Mouse (Mus musculus): ENCODE measurements at regions not wholly inside any gene's neighbourhood (a gene's known extent, or its start where the extent isn't known, plus 50 kb on each side); places are given as distances from the start of the nearest gene placed in this dataset.
"Not testable (repeated sequence)": the region's sequence is repeated elsewhere in the genome, so short reads cannot be mapped to it uniquely, and the experiment has no call there.

DNA sequence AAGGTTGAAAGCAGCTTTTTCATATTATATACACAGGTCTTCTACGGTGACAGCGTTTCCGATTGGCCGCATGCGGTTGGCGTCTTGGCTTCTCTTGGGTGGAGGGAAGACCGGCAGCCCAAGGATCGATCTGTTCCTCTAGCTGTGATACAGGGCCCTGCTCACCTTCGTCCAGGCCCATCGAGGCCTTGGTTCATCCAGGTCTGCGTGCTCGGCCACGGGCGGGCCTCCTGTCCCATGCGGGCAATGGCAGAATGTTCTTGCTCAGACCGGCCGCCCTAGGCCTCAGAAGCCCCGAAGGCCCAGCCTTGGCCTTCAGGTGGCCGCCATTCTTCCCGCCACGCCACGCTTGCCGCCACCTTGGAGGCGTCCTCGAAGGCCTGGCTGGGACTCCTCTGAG, 194.4 kb upstream of the Ppp6c start:
- DNase-seq (ENCODE audit: low spot score), result no peak
- 94% methylated on average over 25 of the region's 25 CpGs for WGBS
- H3K36me3 ChIP-seq, result no peaks in the 10 kb centered on the region

DNA sequence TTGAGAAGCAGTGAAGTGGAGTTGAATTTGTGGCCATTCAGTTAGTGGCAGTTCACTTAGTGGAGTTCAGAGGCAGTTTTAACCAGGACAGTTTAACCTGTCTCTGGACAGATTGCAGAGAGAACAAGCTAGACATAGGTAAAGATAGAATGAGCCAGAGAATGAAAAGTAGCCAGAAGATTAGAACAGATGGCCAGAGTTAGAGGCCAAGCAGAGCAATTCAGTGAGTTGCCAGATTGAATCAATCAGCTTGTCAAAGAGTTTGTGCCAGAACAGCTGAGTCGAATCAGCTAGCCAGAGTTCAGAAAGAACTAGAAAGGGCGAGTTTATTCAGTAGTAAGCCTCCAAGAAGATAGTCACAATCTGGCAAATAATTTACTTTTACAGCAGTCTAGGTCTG, 174.1 kb upstream of the Ppp6c start:
- Histone ChIP-seq H3K4me1 (0 out of 2 replicates have a peak, but pooled peaks cover 3% of the 10 kb centered on the region), H3K27ac (no peak overlapping the region), H3K27me3 (ENCODE audit: low read depth, poor library complexity, severe bottlenecking) (no peaks in the 10 kb centered on the region), H3K36me3 (no peaks in the 10 kb centered on the region), H3K9me3 (replicated peaks) (no peaks in the 10 kb centered on the region), H3K4me3 (no peak overlapping the region)
- DNase-seq (ENCODE audit: low spot score), result no peak
- 41% methylated on average over 2 of the region's 2 CpGs for WGBS

More for the DNA sequence above, 194.4 kb upstream of the Ppp6c start:
- H3K9me3 ChIP-seq (replicated peaks), result no peaks in the 10 kb centered on the region
- no peaks in the 10 kb centered on the region for H3K27me3 ChIP-seq (ENCODE audit: low read depth, poor library complexity, severe bottlenecking)
- no peaks in the 10 kb centered on the region for H3K4me1 ChIP-seq
- no peak overlapping the region for H3K4me3 ChIP-seq
- no peak overlapping the region for H3K27ac ChIP-seq

DNA sequence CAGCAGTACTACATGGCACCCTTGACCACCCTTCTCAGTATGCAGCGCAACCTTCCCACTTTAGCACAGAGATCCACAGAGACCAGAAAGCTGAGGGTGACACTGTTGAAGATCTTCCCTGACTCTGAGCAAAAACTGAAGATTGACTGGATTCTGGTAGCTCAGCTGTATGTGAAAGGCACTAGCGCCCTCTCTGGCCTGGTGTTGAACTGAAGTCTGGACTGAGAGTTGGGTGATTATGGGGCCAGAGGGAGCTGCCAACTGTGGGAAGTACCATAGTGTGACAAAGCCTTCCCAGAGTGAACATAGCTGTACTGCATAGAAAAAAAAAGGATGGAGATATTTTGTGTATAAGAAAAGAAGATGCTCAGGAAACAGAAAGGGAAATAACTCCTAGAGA, 173.3 kb upstream of the Ppp6c start:
- Histone ChIP-seq H3K27me3 (ENCODE audit: low read depth, poor library complexity, severe bottlenecking) (no peaks in the 10 kb centered on the region), H3K36me3 (no peaks in the 10 kb centered on the region), H3K4me1 (0 out of 2 replicates have a peak, but pooled peaks cover 3% of the 10 kb centered on the region), H3K27ac (no peak overlapping the region), H3K4me3 (no peak overlapping the region), H3K9me3 (replicated peaks) (no peaks in the 10 kb centered on the region)
- 69% methylated on average over 2 of the region's 2 CpGs for WGBS
- DNase-seq (ENCODE audit: low spot score), result no peak

DNA sequence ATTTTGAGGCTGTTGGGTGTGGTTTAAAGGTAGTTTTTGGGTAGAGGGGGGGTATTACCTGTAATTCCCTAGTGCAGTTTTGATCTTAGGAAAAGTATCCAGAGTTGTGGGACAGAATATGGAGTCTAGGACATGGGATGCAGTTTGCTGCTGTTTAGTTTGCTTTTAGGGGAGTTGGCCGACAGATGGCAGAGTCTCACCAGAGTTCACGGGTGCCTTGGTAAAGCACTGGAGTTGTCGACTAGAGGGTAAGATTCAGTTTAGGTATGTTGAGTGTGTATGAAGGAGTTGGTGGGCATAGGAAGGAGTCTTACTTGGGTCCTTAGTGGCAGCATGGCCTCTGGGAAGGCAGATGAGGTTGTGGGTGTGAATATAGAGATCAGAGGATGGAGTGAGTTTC, 168.4 kb upstream of the Ppp6c start:
- DNase-seq (ENCODE audit: low spot score), result no peak
- H3K4me3 ChIP-seq, result no peak overlapping the region
- WGBS, result 58% methylated on average over 3 of the region's 3 CpGs
- no peaks in the 10 kb centered on the region for H3K36me3 ChIP-seq
- no peaks in the 10 kb centered on the region for H3K27me3 ChIP-seq (ENCODE audit: low read depth, poor library complexity, severe bottlenecking)
- no peaks in the 10 kb centered on the region for H3K9me3 ChIP-seq (replicated peaks)
- no peak overlapping the region for H3K27ac ChIP-seq
- H3K4me1 ChIP-seq, result no peaks in the 10 kb centered on the region

DNA sequence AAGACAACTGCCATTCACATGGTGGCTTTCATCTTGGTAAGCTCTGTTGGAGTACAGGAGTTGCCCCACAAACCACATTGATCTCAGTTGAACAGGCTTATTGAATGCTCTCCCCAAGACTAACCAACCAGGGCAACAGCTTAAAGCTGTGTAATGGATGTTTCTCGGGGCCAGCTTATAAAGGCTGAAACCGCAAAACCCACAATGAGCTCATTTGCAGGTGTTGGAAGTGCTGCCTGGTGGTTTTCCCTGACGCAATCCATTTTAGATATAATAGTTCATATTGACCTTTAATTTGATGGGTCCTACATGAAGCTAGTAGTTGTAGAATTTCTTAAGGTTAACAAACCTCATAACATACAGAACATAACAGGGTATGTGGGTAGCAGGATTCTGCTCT, 151.0 kb upstream of the Ppp6c start:
- Histone ChIP-seq H3K4me1 (no peaks in the 10 kb centered on the region), H3K27ac (no peak overlapping the region), H3K9me3 (replicated peaks) (no peaks in the 10 kb centered on the region), H3K36me3 (no peaks in the 10 kb centered on the region), H3K4me3 (no peak overlapping the region), H3K27me3 (ENCODE audit: low read depth, poor library complexity, severe bottlenecking) (no peaks in the 10 kb centered on the region)
- no peak for DNase-seq (ENCODE audit: low spot score)
- WGBS, result 91% methylated on average over 3 of the region's 3 CpGs

DNA sequence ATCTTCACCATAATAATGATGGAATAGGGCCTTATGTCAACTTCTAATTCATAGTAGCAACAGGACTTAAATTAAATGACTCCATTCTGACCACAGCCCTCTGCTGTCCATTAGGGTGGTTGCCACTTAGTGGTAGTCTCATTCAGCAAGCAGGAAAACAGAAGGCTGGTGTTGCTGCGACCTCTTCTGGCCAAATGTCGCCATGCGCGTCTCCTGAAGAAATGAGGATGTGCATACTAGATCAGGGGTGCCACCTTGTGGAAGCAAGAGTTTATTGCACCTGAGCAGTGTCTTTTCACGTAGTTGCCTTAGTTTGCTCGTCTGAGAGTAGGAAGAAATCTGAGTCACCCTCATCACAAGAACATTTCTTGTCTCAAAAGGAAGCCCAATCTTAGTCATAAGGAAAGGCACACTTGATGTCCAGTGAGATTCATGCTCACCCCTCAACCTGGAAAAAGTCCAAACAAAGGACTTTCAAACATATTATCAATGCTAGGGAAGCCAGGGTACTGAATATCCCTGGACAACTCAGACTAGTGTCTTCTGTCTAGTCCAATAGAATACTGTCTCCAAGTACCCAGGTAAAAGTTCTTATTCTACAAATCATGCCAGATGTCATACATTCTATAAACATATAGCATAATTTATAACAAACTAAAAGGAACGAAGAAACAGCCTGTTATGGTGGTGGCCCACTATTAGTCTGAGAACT, 147.0 kb upstream of the Ppp6c start:
- Histone ChIP-seq H3K9me3 (replicated peaks) (no peaks in the 10 kb centered on the region), H3K4me3 (no peak overlapping the region), H3K27ac (no peak overlapping the region), H3K4me1 (no peaks in the 10 kb centered on the region), H3K27me3 (ENCODE audit: low read depth, poor library complexity, severe bottlenecking) (no peaks in the 10 kb centered on the region), H3K36me3 (no peaks in the 10 kb centered on the region)
- WGBS, result 16% methylated on average over 7 of the region's 7 CpGs
- DNase-seq (ENCODE audit: low spot score), result peak; percentile 89

DNA sequence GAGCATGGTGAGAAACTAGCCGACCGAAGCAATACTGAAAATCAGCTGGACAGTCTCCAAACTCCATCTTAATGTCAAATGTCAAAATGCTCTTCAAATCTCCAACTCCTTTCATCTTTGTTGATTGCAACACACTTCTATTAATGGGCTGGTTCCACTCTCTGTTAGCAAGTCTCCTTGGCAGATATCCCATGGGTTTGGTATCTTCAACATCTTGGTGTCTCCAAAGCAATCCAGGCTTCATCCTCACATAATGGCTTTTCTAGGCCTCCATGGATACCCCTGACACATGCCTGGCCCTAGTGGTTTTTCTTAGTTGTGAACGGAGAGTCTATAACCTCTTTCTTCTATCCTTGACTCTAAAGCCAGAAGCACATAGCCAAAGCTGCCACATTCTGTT, 118.0 kb upstream of the Ppp6c start:
- no peaks in the 10 kb centered on the region for H3K36me3 ChIP-seq
- no peaks in the 10 kb centered on the region for H3K9me3 ChIP-seq (replicated peaks)
- no peak for DNase-seq (ENCODE audit: low spot score)
- peaks cover 13% of the 10 kb centered on the region for H3K4me1 ChIP-seq
- WGBS, result 93% methylated on average over 3 of the region's 3 CpGs
- no peaks in the 10 kb centered on the region for H3K27me3 ChIP-seq (ENCODE audit: low read depth, poor library complexity, severe bottlenecking)
- H3K4me3 ChIP-seq, result no peak overlapping the region
- no peak overlapping the region for H3K27ac ChIP-seq

DNA sequence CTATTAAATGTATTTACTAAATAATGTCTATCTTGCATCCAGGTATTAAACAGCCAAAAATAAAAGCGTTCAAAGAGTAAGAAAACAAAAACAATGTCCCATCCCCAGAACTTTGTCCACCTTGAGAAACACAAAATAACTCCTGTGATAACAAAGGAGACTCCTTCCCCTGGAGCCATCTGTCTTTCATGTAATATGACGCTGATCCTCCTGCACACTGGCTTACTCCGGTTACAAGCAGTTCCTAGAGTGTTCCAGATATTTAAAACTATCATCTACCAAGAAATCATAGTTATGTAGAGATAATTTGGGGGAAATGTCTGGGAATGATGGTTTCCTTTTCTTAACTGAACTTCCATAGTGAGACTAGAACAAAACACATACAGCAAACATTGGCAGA, 114.2 kb upstream of the Ppp6c start:
- 43% methylated on average over 3 of the region's 3 CpGs for WGBS
- H3K4me3 ChIP-seq, result no peak overlapping the region
- H3K27ac ChIP-seq, result no peak overlapping the region
- H3K4me1 ChIP-seq, result peaks cover 19% of the 10 kb centered on the region
- DNase-seq (ENCODE audit: low spot score), result no peak
- H3K27me3 ChIP-seq (ENCODE audit: low read depth, poor library complexity, severe bottlenecking), result no peaks in the 10 kb centered on the region
- no peaks in the 10 kb centered on the region for H3K9me3 ChIP-seq (replicated peaks)
- H3K36me3 ChIP-seq, result no peaks in the 10 kb centered on the region

DNA sequence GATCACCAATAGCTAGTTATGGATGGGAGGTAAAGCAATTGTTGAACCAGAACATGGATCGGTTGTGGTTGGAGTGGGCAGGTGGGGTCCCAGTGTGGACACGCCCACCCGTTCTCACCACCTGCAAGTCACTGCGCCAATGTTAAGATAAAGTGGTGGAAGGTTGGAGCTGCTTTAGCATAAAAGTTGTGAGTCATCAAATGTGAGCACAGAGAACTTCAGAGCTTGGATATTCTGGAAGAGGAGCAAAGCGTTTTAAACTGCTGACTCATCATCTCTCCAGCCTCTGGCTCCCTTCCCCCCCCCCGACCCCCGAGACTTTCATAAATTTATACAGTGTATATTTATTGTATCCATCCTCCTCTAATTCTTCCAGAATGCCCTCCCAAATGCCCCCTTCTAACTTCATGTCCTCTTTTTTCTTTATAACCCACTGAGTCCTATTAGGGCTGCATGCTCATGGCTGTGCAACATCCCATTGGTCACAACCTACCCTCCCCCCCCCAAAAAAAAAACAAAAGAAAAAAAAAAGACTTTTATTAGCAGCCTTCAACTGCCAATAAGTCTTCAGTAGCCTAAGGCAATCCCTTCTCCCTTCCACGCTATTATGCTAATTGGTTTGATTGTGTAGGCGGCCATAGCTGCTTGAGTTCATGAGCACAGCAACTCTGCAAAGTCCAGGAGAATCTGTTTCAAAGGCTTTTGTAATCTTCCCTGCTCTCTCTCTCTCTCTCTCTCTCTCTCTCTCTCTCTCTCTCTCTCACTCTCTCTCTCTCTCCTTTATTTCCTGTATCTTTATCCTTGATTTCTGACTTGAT, 112.8 kb upstream of the Ppp6c start:
- no peak overlapping the region for H3K27ac ChIP-seq
- WGBS, result 74% methylated on average over 9 of the region's 9 CpGs
- H3K4me3 ChIP-seq, result no peak overlapping the region
- no peaks in the 10 kb centered on the region for H3K36me3 ChIP-seq
- no peaks in the 10 kb centered on the region for H3K9me3 ChIP-seq (replicated peaks)
- H3K4me1 ChIP-seq, result peaks cover 19% of the 10 kb centered on the region
- H3K27me3 ChIP-seq (ENCODE audit: low read depth, poor library complexity, severe bottlenecking), result no peaks in the 10 kb centered on the region
- DNase-seq (ENCODE audit: low spot score), result no peak

DNA sequence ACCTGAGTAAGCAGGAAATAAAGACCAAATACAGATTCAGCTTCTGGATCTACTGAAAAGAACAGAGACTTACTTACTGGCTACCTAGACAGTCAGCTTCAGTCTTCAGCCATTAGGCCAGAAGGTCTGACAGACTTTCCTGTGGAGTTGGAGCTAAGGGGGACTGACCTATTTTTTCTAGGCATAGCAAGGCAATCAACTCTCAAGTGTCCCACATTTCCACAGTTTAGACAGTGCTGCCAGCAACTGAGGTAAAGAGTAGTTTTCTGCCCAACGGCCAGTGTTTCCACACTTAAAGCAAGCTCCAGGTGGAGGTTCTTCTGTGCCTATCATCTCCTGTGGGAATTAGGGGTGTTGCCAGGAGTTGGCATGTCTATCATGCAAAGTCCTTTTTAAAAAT, 111.3 kb upstream of the Ppp6c start:
- Histone ChIP-seq H3K27ac (no peak overlapping the region), H3K36me3 (no peaks in the 10 kb centered on the region), H3K4me3 (no peak overlapping the region), H3K4me1 (peaks cover 19% of the 10 kb centered on the region), H3K27me3 (ENCODE audit: low read depth, poor library complexity, severe bottlenecking) (no peaks in the 10 kb centered on the region), H3K9me3 (replicated peaks) (no peaks in the 10 kb centered on the region)
- DNase-seq (ENCODE audit: low spot score), result no peak
- 91% methylated on average over 1 of the region's 1 CpGs for WGBS

DNA sequence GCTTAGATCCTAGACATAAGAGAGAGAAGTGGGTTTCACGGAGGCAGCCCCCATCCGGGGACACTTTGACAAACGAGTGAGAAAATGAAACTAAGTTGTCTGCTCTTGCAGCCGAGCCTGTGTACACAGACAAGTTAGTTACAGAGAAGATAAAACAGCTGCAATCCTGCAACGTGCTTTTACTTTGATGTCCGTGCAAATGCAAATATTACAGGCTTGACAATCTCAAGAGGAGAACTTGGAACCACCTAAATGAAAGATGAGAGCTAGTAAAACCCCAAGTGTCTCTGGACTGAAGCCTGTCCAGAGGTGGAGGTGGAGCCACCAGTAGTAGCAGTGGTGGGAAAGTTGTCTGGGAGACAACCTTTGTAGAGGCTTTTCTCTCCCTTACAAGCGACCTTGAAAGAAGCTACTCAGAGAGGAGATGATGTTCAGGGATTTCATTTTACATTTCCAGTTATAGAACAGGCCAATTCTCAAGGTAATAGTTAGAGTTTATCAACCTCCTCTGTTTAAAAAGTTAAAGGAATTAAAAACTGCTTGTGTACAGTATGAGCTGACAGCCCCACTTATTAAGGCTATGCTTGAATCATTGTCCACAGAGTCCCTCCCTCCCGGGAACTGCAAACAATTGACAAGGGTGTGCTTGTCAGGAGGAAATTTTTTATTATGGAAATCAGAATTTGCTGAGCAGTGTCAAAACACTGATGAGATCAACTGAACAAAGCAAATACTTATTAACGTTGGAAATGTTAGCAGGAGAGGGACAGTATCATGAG, 99.7 kb upstream of the Ppp6c start:
- 70% methylated on average over 9 of the region's 9 CpGs for WGBS
- no peak for DNase-seq (ENCODE audit: low spot score)
- Histone ChIP-seq H3K9me3 (replicated peaks) (no peaks in the 10 kb centered on the region), H3K4me3 (no peak overlapping the region), H3K36me3 (no peaks in the 10 kb centered on the region), H3K4me1 (no peaks in the 10 kb centered on the region), H3K27ac (no peak overlapping the region), H3K27me3 (ENCODE audit: low read depth, poor library complexity, severe bottlenecking) (no peaks in the 10 kb centered on the region)

DNA sequence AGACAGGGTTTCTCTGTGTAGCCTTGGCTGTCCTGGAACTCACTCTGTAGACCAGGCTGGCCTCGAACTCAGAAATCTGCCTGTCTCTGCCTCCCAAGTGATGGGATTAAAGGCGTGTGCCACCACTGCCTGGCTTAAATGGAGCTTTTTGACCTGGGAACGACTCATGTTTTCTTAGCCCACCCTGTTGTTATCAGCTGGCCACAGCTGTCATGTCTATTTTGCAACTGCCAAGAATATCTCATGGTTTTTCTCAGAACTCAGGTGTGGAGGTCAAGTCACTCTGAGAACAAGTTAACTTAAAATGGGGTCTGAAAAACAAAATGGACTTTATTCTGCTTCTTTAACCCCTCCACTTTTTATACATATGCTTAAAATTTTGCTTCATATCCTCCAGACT, 98.9 kb upstream of the Ppp6c start:
- WGBS, result 71% methylated on average over 3 of the region's 3 CpGs
- H3K27ac ChIP-seq; DNase-seq (ENCODE audit: low spot score): not testable (repeated sequence)

DNA sequence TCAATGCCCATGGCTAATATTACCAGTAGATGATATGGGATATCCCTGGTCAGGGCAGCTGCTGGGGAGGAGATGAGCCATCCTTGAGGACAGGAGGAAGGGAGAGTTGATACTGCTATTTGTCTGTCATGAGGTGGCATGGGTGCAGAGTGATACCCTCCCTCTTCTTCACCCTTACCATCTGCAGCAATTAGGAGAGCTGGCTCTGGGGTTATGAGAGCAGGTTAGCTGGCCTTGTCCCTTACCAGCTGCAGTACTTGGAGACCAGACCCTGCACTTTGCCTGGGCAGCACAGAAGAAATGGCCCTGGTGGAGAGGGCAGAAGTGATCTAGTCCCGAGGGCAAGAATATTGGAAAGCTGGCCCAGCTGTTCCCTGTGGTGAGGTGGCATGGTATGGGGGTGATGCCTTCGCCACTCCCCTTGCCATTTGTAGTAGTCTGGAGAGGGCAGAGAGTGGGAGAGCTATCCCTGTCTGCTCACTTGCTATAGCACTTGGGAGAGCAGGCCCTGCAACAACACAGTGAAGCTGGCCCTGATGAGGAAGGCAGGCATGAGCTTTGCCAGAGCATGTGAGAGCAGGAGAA, 73.6 kb upstream of the Ppp6c start:
- no peaks in the 10 kb centered on the region for H3K9me3 ChIP-seq (replicated peaks)
- H3K4me3 ChIP-seq, result no peak overlapping the region
- H3K27me3 ChIP-seq (ENCODE audit: low read depth, poor library complexity, severe bottlenecking), result no peaks in the 10 kb centered on the region
- 73% methylated on average over 2 of the region's 2 CpGs for WGBS
- H3K27ac ChIP-seq, result no peak overlapping the region
- no peaks in the 10 kb centered on the region for H3K4me1 ChIP-seq
- no peaks in the 10 kb centered on the region for H3K36me3 ChIP-seq
- DNase-seq (ENCODE audit: low spot score), result no peak

More for the DNA sequence above, 98.9 kb upstream of the Ppp6c start:
- not testable (repeated sequence) for H3K36me3 ChIP-seq; H3K27me3 ChIP-seq (ENCODE audit: low read depth, poor library complexity, severe bottlenecking); H3K4me1 ChIP-seq; H3K4me3 ChIP-seq; H3K9me3 ChIP-seq (replicated peaks)

Data from limb, embryonic 10.5 days (tissue).